Mouse (Mus musculus): Measurements from ENCODE around the gene Rps28.

DNA sequence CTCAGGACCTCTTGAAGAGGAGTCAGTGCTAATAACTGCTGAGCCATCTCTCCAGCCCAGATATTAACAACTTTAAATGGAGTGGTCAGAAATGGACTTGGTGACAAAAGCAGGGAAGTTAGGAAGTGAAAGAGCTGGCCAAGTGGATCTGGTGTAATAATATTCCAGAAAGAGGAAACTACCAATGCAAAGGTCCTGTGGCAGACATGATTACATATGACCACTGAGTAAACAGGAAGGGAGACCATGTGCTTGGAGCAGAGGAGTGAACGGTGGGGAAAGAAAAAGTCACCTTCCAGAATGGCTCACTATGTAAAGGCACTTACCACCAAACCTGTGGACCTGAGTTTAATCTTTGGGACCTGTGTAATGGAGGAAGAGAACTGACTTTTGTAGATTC is 25.1 kb downstream of the Rps28 start:
- TF ChIP-seq CTCF (IDR thresholded peaks at IDR 0.05; ENCODE audit: borderline replicate concordance, insufficient read depth, low read length) (no peak), POLR2A (IDR thresholded peaks at IDR 0.05; ENCODE audit: low read depth, low read length) (no peak)
